Mouse (Mus musculus) embryonic facial prominence, embryonic 15.5 days (tissue): ENCODE results near the gene Banp. TPM values are rescaled to one million over a fixed set of nuclear protein-coding genes. Genes with fewer than 3 reads are reported as not detected.

Source experiments
- ATAC-seq: fragments of 200-750 bp; cut with Nextera tagmentation; 2 replicates; pipeline ENCODE4 v1.8.0; 2017; ENCODE audit warnings: low read depth, moderate TSS enrichment; ENCODE audit not compliant: insufficient number of reproducible peaks, low FRiP score, low TSS enrichment
- H3K27ac ChIP-seq: fragments of 300-500 bp; sonication (generic); replicated peaks from 2 replicates; pipeline ENCODE4 v1.5.1; 2015; ENCODE audit warnings: mild to moderate bottlenecking, inconsistent platforms
- H3K27me3 ChIP-seq: fragments of 300-500 bp; sonication (generic); 2 replicates; pipeline ENCODE4 v1.6.1; 2015; ENCODE audit warnings: inconsistent platforms
- H3K36me3 ChIP-seq: fragments of 300-500 bp; sonication (generic); 2 replicates; pipeline ENCODE4 v1.6.1; 2015; ENCODE audit warnings: mild to moderate bottlenecking, inconsistent platforms
- H3K4me1 ChIP-seq: fragments of 300-500 bp; sonication (generic); 2 replicates; pipeline ENCODE4 v1.6.1; 2015; ENCODE audit warnings: inconsistent platforms
- H3K4me2 ChIP-seq: fragments of 300-500 bp; sonication (generic); replicated peaks from 2 replicates; pipeline ENCODE4 v1.6.1; 2015; ENCODE audit warnings: mild to moderate bottlenecking, inconsistent platforms
- H3K4me3 ChIP-seq: fragments of 300-500 bp; sonication (generic); replicated peaks from 2 replicates; pipeline ENCODE4 v1.5.1; 2015; ENCODE audit warnings: mild to moderate bottlenecking, inconsistent platforms
- H3K9ac ChIP-seq: fragments of 300-500 bp; sonication (generic); 2 replicates; pipeline ENCODE4 v1.6.1; 2015; ENCODE audit warnings: inconsistent platforms
- H3K9me3 ChIP-seq: fragments of 300-500 bp; sonication (generic); replicated peaks from 2 replicates; pipeline ENCODE4 v1.6.1; 2016; ENCODE audit warnings: inconsistent platforms
- WGBS: fragments of 180-500 bp; shearing (Covaris S2); methylation state at CpG from one replicate; pipeline ENCODE4 v1.1.7; 2015; 5-methylcytosine and 5-hydroxymethylcytosine counted together
- polyA plus RNA-seq: library from polyadenylated mRNA; unstranded; fragments of >200 nt; fragmentation: Nextera tagmentation; extraction: Ambion mirVana; gene quantifications from 2 replicates; pipeline ENCODE4 v1.2.1, GENCODE M21; 2015

Gene Banp
- polyA plus RNA-seq, 1 experiment from 2014 or later: 46.3 TPM

DNA sequence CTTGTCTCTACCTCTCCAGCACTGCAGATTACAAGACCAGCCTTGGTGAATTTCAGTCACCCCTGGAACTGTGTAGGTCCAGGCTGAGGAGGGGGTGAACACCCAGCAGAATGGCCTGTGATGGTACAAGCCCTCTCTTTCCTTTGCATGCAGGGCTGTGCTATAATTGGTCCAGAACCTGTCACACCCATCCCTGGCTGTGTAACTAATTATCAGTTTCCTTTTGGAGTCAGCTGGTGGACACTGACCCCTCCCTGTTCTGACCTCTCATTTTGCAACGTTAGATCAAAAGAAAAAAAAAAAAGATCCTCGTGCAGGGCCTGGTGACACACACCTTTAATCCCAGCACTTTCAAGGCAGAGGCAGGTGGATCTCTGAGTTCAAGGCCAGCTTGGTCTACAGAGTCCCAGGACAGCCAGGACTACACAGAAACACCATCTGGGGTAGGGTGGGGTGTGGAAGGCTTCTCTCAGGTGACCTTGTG lies 6.5 kb upstream of the Banp start:
- no peaks in the 10 kb centered on the region for H3K9me3 ChIP-seq
- H3K4me2 ChIP-seq: no peak overlapping the region
- H3K4me1 ChIP-seq: peaks cover 12% of the 10 kb centered on the region
- no peaks in the 10 kb centered on the region for H3K36me3 ChIP-seq
- H3K9ac ChIP-seq: no peak overlapping the region
- ATAC-seq: no peak
- H3K27ac ChIP-seq: no peak overlapping the region
- 22% methylated on average over 2 of the region's 2 CpGs for WGBS
- H3K4me3 ChIP-seq: no peak overlapping the region
- no peaks in the 10 kb centered on the region for H3K27me3 ChIP-seq

DNA sequence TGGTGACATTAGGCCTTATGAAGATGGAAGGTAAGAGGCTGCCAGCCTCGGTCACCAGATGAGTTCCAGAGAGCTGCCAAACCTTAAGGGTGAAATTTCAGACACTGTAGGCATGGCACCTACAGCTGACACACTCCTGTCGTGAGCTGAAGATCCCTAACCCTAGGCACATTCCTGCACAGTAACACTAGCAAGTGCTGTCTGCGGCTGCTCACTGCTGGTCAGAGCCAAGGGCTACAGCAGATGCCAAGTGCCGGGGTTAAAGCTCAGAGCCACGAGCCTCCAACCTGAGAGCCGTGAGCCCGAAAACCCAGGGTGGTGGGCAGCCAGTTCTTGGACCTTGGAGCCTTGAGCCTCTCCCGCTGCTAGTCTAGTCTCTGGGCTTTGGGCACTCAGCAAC lies 5.8 kb upstream of the Banp start:
- Histone ChIP-seq H3K36me3 (no peaks in the 10 kb centered on the region), H3K9ac (no peak overlapping the region)
- 70% methylated on average over 8 of the region's 8 CpGs for WGBS

DNA sequence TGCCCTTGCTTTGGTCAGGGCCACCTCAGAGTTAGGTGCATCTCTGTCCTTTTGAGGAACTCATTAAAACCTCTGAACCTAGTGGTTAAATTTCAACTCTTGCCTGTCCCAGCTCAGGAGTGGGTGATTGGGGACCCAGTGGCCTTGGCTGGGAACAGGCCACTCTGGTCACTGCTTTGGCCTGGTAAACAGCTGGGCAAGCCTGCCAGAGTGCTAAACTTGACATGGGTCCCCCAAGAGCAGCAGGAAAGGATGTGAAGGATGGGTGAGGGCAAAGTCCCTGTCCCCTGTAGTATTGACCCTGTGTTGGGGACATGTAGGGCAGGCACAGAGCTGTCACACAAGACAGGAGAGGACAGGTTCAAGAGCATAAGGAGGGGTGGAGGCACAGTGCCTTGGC lies 4.7 kb upstream of the Banp start, which contains the start of gene Car5a:
Gene Car5a (minus strand): TSS at position 74 of the 400 bp plus-strand sequence.
- Histone ChIP-seq H3K4me1 (peaks cover 27% of the 10 kb centered on the region), H3K9ac (no peak within 1 kb of the TSS), H3K9me3 (no peaks in the 10 kb centered on the region), H3K4me3 (no peak within 1 kb of the TSS), H3K36me3 (no peaks in the 10 kb centered on the region), H3K4me2 (no peak within 1 kb of the TSS), H3K27me3 (no peaks in the 10 kb centered on the region), H3K27ac (no peak within 1 kb of the TSS)
- ATAC-seq: no peak

More for the DNA sequence above, 5.8 kb upstream of the Banp start:
- no peak for ATAC-seq
- H3K9me3 ChIP-seq: no peaks in the 10 kb centered on the region
- no peaks in the 10 kb centered on the region for H3K27me3 ChIP-seq
- no peak overlapping the region for H3K4me3 ChIP-seq
- peaks cover 18% of the 10 kb centered on the region for H3K4me1 ChIP-seq
- H3K27ac ChIP-seq: no peak overlapping the region
- no peak overlapping the region for H3K4me2 ChIP-seq

DNA sequence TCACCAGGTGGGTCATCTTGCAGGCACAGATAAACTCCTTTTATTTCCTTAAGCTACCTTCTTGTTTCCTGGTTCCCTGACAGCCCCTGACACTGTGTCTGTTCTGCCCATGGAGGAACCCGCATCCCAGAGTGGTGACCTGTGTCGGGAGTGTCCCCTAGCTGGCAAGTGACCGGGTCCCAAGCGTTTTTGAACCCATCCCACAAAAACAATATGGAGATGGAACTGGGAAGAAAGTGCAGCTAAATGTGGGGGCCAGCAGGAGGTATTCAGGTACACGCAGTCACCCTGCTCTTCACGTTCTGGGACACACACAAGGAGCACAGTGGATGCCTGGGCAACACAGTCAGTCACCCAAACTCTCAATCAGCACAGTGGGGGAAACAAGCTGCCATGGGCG lies 3.2 kb upstream of the Banp start:
- ATAC-seq: no peak
- H3K27ac ChIP-seq: no peak overlapping the region
- no peak overlapping the region for H3K4me2 ChIP-seq
- no peaks in the 10 kb centered on the region for H3K27me3 ChIP-seq
- H3K36me3 ChIP-seq: no peaks in the 10 kb centered on the region
- no peak overlapping the region for H3K9ac ChIP-seq
- peaks cover 27% of the 10 kb centered on the region for H3K4me1 ChIP-seq
- no peaks in the 10 kb centered on the region for H3K9me3 ChIP-seq
- H3K4me3 ChIP-seq: no peak overlapping the region
- WGBS: 81% methylated on average over 7 of the region's 7 CpGs

DNA sequence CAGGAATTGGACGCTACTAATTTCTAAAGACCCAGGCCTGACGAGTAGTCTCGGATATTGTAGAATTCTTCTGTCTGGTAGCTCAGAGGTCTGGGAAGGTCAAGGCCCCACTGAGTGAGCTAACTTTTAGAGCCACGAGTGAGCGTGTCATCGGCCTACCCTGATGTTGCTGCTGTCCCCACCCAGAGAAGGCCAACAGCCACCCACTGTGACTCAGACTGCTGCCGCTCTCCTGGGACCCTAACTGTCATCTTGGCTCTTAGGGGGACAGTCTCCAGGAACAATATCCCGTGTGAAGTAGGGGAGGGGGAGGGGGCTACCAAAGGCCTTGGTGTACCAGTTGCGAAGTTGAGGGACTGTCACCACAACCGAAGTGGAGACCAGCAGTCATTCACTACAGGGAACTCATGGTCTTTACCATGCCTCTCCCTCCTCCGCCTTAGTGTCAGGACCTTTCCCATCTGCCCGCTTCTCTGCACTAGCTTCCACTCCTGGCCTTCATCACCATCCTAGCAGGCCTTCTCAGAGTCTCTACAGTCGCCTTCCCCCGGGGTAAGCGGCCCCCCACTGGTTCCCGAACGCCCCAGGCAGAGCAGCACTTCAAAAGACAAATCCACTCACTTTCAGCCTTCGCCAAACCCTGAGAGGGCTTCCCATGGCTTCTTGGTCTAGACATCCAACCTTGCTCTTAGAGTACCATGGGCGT lies 2.4 kb upstream of the Banp start:
- ATAC-seq: no peak
- Histone ChIP-seq H3K9me3 (no peaks in the 10 kb centered on the region), H3K27me3 (no peaks in the 10 kb centered on the region), H3K4me3 (peak overlapping the region; percentile 41), H3K36me3 (no peaks in the 10 kb centered on the region), H3K27ac (peak overlapping the region; percentile 93), H3K9ac (peak overlapping the region; percentile 29), H3K4me2 (peak overlapping the region; percentile 74), H3K4me1 (peaks cover 35% of the 10 kb centered on the region)
- WGBS: 28% methylated on average over 19 of the region's 19 CpGs

DNA sequence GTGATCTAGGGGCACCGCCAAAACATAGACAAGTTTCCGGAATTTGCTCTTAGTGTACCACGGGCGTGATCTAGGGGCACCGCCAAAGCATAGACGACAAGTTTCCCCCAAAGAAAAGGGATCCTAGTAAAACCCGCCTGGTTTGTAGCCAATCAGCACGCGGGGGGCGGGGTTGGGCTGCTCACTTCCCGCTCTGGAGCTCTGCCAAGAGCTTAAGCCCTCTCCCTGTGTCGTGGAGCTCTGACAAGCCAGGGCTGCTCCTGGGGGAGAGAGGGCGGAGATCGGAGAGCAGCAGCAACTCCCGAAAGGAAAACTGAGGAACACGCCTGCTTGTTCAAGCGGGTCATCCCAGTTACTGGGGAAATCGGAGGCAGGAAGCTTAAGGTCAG lies 1.8 kb upstream of the Banp start:
- Histone ChIP-seq H3K27me3 (no peaks in the 10 kb centered on the region), H3K36me3 (peaks cover 4% of the 10 kb centered on the region; the same call in 1 of the 2 replicates), H3K9ac (peak overlapping the region; percentile 40), H3K4me3 (peak overlapping the region; percentile 41), H3K4me2 (peak overlapping the region; percentile 74), H3K4me1 (peaks cover 41% of the 10 kb centered on the region), H3K27ac (peak overlapping the region; percentile 93), H3K9me3 (no peaks in the 10 kb centered on the region)
- ATAC-seq: peak; percentile 39; the same call in 1 of the 2 replicates
- WGBS: under 1% methylated on average over 18 of the region's 18 CpGs

DNA sequence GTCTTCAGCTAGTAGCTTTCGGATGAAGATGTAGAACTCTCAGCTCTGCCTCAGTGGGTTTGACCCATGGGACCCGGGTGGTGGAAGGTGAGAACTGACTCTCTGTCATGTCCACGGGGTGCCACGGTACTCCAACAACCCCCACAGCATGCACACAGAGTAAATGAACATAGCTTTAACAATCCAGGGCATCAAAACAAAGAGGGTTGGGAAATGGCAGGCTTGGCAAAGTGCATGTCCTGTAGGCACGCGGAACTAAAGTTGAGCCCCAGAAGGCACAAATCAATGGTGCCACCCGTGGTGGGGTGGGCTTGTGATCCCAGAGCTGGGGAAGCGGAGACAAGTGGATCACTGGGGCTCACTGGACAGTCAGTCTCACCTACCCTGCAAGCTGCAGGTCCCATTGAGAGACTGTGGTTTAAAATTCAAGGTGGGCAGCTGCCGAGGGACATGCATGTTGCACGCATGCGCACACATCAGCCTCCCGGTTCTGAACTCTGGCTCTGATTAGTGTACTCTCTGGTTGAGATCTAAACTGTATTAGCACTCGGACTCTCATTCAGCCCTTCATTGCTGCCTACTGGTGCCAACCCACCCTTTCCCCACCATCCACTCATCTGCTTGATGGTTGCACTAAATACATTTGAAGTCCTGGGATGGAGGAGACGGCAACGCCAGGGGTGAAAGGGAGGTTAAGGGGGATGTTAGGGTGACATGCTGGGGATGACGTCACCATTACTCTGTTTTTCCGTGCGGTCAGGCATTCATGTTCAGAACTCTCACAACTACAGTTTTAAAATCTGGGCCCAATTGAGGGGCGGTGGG lies 1.0 kb upstream of the Banp start:
- Histone ChIP-seq H3K27me3 (no peaks in the 10 kb centered on the region), H3K9me3 (no peaks in the 10 kb centered on the region), H3K27ac (peak overlapping the region; percentile 93), H3K36me3 (peaks cover 6% of the 10 kb centered on the region; the same call in 1 of the 2 replicates), H3K4me1 (peaks cover 49% of the 10 kb centered on the region), H3K4me3 (peak overlapping the region; percentile 41), H3K9ac (peak overlapping the region; percentile 40), H3K4me2 (peak overlapping the region; percentile 74)
- WGBS: 53% methylated on average over 19 of the region's 19 CpGs
- no peak for ATAC-seq

DNA sequence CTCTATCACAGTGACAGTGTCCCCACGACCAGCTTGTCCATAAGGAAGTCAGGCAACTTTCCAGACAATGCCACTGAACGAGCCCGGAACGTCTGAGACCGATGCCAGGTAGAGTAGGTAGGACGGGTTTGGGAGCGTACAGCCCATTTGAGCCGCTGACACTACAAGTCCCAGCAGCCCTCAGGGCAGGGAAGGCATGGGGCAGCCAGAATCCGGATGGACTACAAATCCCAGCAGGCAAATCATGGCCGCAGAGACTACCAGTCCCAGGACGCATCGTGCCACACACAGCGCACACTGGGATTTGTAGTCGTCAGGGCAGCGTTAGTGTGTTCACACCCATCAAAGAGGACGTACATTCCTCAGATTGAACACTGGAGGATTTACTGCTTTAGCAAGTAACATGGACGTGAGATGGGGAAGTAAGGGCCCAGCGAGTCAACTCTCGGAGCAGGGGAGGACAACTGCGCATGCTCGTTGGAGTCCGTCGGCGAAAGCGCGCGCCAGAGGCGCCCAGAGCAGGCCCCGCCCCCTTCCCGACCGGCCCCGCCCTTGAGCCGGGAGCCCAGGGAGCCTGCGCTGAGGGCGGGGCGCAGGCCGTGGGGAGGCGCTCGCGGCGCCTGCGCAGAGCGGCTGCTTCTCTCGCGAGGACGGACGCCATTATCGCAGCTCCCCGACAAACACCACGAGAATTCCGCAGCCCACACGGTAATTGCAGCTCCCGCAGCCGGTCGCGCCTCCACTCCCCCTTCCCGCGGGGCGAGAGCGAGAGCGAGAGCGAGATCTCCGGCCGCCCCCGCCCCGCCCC lies 595 bp downstream of the Banp start:
- ATAC-seq: peak; percentile 95
- peaks cover 60% of the 10 kb centered on the region for H3K4me1 ChIP-seq
- under 1% methylated on average over 63 of the region's 66 CpGs for WGBS

DNA sequence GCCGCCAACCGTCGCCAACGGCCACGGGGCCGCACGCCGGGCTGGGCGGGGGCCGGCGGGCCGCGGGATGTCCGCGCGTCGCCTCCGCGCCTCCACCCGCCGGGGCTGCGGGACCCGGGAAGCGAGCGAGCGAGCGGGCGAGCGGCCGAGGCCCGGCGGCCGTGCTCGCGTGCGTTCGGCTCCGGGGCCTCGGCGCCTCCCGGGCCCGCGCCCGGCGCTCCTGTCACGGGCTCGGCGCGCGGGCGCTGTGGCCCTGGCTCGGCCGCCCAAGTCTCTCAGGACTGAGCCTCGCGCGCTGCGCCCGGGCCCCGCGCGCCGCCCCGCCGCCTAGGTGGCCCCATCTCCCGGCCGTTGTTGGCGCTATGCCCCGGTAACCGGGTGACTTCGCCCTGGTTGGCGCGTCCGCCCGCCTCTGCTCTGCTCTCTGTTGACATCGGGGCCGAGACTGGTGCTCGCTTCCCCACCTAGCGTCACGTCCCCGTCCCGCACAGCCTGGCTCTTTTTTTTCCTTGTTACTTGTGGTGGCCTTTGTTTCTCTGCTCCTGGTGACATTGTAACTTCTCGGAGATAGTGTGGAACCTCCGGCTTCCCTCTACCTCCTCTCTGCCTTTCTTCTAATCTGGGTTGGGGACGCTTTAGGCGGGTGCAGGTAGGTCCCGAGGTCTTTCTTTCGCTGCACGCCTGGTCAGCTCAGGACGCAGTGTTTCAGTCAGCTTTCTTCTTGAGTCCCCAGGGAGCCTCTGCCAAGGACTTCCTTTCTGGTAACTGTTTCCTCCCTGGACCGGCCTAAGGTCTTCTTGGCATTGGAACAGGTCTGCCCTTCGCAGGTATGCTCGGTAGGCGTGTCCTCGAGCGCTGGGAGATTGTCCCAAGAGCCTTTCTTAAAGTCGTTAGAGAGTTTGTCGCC lies 1.5 kb downstream of the Banp start:
- no peaks in the 10 kb centered on the region for H3K27me3 ChIP-seq
- peaks cover 64% of the 10 kb centered on the region for H3K4me1 ChIP-seq
- H3K9me3 ChIP-seq: no peaks in the 10 kb centered on the region
- ATAC-seq: no peak
- H3K4me3 ChIP-seq: peak overlapping the region; percentile 93
- peaks cover 17% of the 10 kb centered on the region for H3K36me3 ChIP-seq
- peak overlapping the region; percentile 93 for H3K27ac ChIP-seq
- H3K4me2 ChIP-seq: peak overlapping the region; percentile 77
- H3K9ac ChIP-seq: peak overlapping the region; percentile 97
- WGBS: under 1% methylated on average over 77 of the region's 97 CpGs

More for the DNA sequence above, 595 bp downstream of the Banp start:
- Histone ChIP-seq H3K9me3 (no peaks in the 10 kb centered on the region), H3K27me3 (no peaks in the 10 kb centered on the region), H3K4me2 (peak overlapping the region; percentile 77), H3K4me3 (peak overlapping the region; percentile 93), H3K27ac (peak overlapping the region; percentile 93), H3K36me3 (peaks cover 11% of the 10 kb centered on the region), H3K9ac (peak overlapping the region; percentile 97)

DNA sequence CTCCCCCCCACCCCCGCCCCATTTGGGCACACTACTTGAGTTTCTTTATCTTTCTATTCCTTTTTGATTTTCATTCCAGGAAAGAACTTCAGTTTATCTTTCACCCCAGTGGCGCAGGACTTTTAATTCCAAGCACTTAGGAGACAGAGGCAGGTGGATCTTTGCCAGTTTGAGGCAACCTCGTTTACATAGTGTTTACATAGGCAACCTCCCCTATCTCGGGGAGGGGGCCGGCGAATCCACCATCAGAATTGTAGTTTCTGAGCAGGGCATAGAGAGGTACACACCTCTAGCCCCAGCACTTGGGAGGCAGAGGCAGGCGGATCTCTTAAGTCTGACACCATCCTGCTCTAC lies 2.1 kb downstream of the Banp start:
- Histone ChIP-seq H3K4me1 (peaks cover 64% of the 10 kb centered on the region), H3K27ac (no peak overlapping the region)
- WGBS: 30% methylated on average over 7 of the region's 7 CpGs

More for the DNA sequence above, 2.1 kb downstream of the Banp start:
- H3K9ac ChIP-seq: peak overlapping the region; percentile 97
- H3K4me2 ChIP-seq: peak overlapping the region; percentile 77
- ATAC-seq: no peak
- peaks cover 17% of the 10 kb centered on the region for H3K36me3 ChIP-seq
- H3K27me3 ChIP-seq: no peaks in the 10 kb centered on the region
- peak overlapping the region; percentile 93 for H3K4me3 ChIP-seq
- H3K9me3 ChIP-seq: no peaks in the 10 kb centered on the region
